Mouse (Mus musculus): ENCODE data around the gene Ldb1. TPM values are rescaled to one million over a fixed set of nuclear protein-coding genes. Genes with fewer than 3 reads are reported as not detected.

The Ldb1 gene
- polyA plus RNA-seq, 1 experiment from 2014 or later, result 97.6 TPM

DNA sequence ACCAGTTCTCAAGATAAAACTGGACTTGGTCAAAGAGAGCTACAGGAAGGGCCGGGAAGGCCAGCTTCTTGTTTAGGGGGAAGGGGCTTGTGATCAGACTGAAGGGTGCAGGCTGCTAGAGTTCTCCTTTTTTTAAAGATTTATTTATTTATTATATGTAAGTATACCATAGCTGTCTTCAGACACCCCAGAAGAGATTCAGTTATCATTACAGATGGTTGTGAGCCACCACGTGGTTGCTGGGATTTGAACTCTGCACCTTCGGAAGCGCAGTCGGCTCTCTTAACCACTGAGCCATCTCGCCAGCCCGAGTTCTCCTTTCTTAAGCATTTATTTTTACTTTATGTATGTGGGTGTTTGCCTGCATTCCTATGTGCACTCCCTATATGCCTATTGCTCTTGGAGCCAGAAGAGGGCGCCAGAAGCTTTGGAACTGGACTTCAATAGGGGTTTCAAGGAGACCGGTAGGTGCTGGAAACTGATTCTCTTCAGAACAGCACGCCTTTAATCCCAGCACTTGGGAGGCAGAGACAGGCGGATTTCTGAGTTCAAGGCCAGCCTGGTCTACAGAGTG lies 16.2 kb downstream of the Ldb1 start:
- WGBS, result 76% methylated on average over 11 of the region's 11 CpGs
- no peaks in the 10 kb centered on the region for H3K27me3 ChIP-seq (ENCODE audit: control insufficient read depth, insufficient read depth, low read length)
- no peak overlapping the region for H3K9ac ChIP-seq (ENCODE audit: low read length)
- H3K27ac ChIP-seq (replicated peaks; ENCODE audit: low read depth, low read length), result no peak overlapping the region
- H3K4me3 ChIP-seq (ENCODE audit: low read depth, low read length), result no peak overlapping the region
- no peak for ATAC-seq (ENCODE audit: insufficient number of reproducible peaks, low FRiP score, low TSS enrichment, low read depth)
- H3K9me3 ChIP-seq (ENCODE audit: control insufficient read depth, low read length), result no peaks in the 10 kb centered on the region
- H3K4me2 ChIP-seq (ENCODE audit: low read depth, severe bottlenecking), result no peak overlapping the region
- H3K36me3 ChIP-seq (ENCODE audit: control insufficient read depth, insufficient read depth, low read length), result peaks cover 21% of the 10 kb centered on the region; the same call in 1 of the 2 replicates
- H3K4me1 ChIP-seq (ENCODE audit: control insufficient read depth, insufficient read depth, low read length), result no peaks in the 10 kb centered on the region
- DNase-seq (ENCODE audit: low spot score), result no peak

DNA sequence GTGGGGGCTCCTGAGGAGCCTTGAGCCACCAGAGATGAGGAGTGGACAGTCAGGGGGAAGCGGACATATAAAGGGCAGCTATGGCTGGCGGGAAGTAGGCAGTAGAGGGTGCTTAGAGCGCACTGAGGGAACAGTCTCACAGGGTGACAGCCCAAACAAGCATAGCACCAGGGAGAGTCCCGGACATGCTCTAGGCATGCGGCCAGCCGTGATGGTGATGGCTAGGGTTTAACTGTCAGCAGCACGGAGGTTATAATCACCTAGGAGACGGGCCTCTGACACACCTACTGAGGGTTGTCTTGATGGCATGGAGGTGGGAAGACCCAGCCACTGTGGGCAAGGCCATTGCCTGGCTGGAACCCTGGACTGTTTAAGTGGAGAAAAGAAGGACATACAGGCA lies 18.4 kb downstream of the Ldb1 start:
- H3K27me3 ChIP-seq (ENCODE audit: control insufficient read depth, insufficient read depth, low read length), result no peaks in the 10 kb centered on the region
- H3K4me3 ChIP-seq (ENCODE audit: low read depth, low read length), result no peak overlapping the region
- peaks cover 3% of the 10 kb centered on the region; the same call in 1 of the 2 replicates for H3K36me3 ChIP-seq (ENCODE audit: control insufficient read depth, insufficient read depth, low read length)
- H3K9ac ChIP-seq (ENCODE audit: low read length), result no peak overlapping the region
- H3K4me1 ChIP-seq (ENCODE audit: control insufficient read depth, insufficient read depth, low read length), result no peaks in the 10 kb centered on the region
- 0 out of 2 replicates have a peak overlapping the region, but pooled peaks have one; percentile 21 for H3K27ac ChIP-seq (replicated peaks; ENCODE audit: low read depth, low read length)
- no peak overlapping the region for H3K4me2 ChIP-seq (ENCODE audit: low read depth, severe bottlenecking)
- ATAC-seq (ENCODE audit: insufficient number of reproducible peaks, low FRiP score, low TSS enrichment, low read depth), result no peak
- 65% methylated on average over 8 of the region's 8 CpGs for WGBS
- H3K9me3 ChIP-seq (ENCODE audit: control insufficient read depth, low read length), result no peaks in the 10 kb centered on the region
- no peak for DNase-seq (ENCODE audit: low spot score)

DNA sequence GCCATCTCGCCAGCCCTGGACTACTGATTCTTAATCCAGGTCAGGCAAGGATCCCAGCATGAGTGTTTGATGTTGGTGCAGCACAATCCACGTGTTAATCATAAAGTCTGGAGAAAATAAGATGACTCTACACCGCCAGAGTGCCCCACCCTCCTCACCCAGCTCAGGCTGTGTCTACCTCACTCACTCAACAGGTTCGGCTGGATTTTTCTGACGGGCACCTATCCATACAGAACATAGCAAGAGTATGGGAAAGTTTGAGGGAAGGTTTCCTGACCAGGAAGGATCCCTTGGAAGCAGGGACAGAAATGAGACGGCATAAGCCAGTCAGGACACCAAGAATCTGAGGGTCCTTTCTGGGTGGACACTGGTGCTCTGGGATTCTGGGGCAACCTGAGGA lies 20.1 kb downstream of the Ldb1 start:
- Histone ChIP-seq H3K4me1 (ENCODE audit: control insufficient read depth, insufficient read depth, low read length) (no peaks in the 10 kb centered on the region), H3K36me3 (ENCODE audit: control insufficient read depth, insufficient read depth, low read length) (no peaks in the 10 kb centered on the region), H3K9me3 (ENCODE audit: control insufficient read depth, low read length) (no peaks in the 10 kb centered on the region), H3K9ac (ENCODE audit: low read length) (no peak overlapping the region), H3K4me3 (ENCODE audit: low read depth, low read length) (no peak overlapping the region), H3K27me3 (ENCODE audit: control insufficient read depth, insufficient read depth, low read length) (no peaks in the 10 kb centered on the region), H3K27ac (replicated peaks; ENCODE audit: low read depth, low read length) (no peak overlapping the region), H3K4me2 (ENCODE audit: low read depth, severe bottlenecking) (no peak overlapping the region)
- WGBS, result 83% methylated on average over 6 of the region's 6 CpGs
- ATAC-seq (ENCODE audit: insufficient number of reproducible peaks, low FRiP score, low TSS enrichment, low read depth), result no peak
- DNase-seq (ENCODE audit: low spot score), result no peak

GRCm38 (mm10) chr19:46016023-46016422 lies 29.0 kb downstream of the Ldb1 start:
- WGBS, result 77% methylated on average over 2 of the region's 2 CpGs
- Histone ChIP-seq H3K9ac (ENCODE audit: low read length) (no peak overlapping the region), H3K9me3 (ENCODE audit: control insufficient read depth, low read length) (no peaks in the 10 kb centered on the region), H3K27ac (replicated peaks; ENCODE audit: low read depth, low read length) (no peak overlapping the region), H3K4me3 (ENCODE audit: low read depth, low read length) (no peak overlapping the region), H3K36me3 (ENCODE audit: control insufficient read depth, insufficient read depth, low read length) (no peaks in the 10 kb centered on the region), H3K4me1 (ENCODE audit: control insufficient read depth, insufficient read depth, low read length) (no peaks in the 10 kb centered on the region), H3K27me3 (ENCODE audit: control insufficient read depth, insufficient read depth, low read length) (no peaks in the 10 kb centered on the region), H3K4me2 (ENCODE audit: low read depth, severe bottlenecking) (no peak overlapping the region)
- ATAC-seq (ENCODE audit: insufficient number of reproducible peaks, low FRiP score, low TSS enrichment, low read depth) (no peak), DNase-seq (ENCODE audit: low spot score) (no peak)

- H3K9me3 ChIP-seq (ENCODE audit: control insufficient read depth, low read length), result no peaks in the 10 kb centered on the region
- no peaks in the 10 kb centered on the region for H3K36me3 ChIP-seq (ENCODE audit: control insufficient read depth, insufficient read depth, low read length)
- H3K4me1 ChIP-seq (ENCODE audit: control insufficient read depth, insufficient read depth, low read length), result no peaks in the 10 kb centered on the region
- 41% methylated on average over 12 of the region's 12 CpGs for WGBS
- DNase-seq (ENCODE audit: low spot score) (peak; percentile 93), ATAC-seq (ENCODE audit: insufficient number of reproducible peaks, low FRiP score, low TSS enrichment, low read depth) (peak; percentile 79; the same call in 1 of the 2 replicates)
- no peak overlapping the region for H3K4me3 ChIP-seq (ENCODE audit: low read depth, low read length)
- no peak overlapping the region for H3K9ac ChIP-seq (ENCODE audit: low read length)
- no peaks in the 10 kb centered on the region for H3K27me3 ChIP-seq (ENCODE audit: control insufficient read depth, insufficient read depth, low read length)
- no peak overlapping the region for H3K27ac ChIP-seq (replicated peaks; ENCODE audit: low read depth, low read length)
- H3K4me2 ChIP-seq (ENCODE audit: low read depth, severe bottlenecking), result no peak overlapping the region
These were observed 30.3 kb downstream of the Ldb1 start for GRCm38 (mm10) chr19:46014572-46015178.

GRCm38 (mm10) chr19:46005680-46006079 lies 39.3 kb downstream of the Ldb1 start:
- 90% methylated on average over 7 of the region's 7 CpGs for WGBS
- H3K36me3 ChIP-seq (ENCODE audit: control insufficient read depth, insufficient read depth, low read length), result peaks cover 2% of the 10 kb centered on the region; the same call in 1 of the 2 replicates
- H3K9ac ChIP-seq (ENCODE audit: low read length), result no peak overlapping the region
- ATAC-seq (ENCODE audit: insufficient number of reproducible peaks, low FRiP score, low TSS enrichment, low read depth), result no peak
- H3K4me3 ChIP-seq (ENCODE audit: low read depth, low read length), result no peak overlapping the region
- H3K4me1 ChIP-seq (ENCODE audit: control insufficient read depth, insufficient read depth, low read length), result 0 out of 2 replicates have a peak, but pooled peaks cover 3% of the 10 kb centered on the region
- no peaks in the 10 kb centered on the region for H3K27me3 ChIP-seq (ENCODE audit: control insufficient read depth, insufficient read depth, low read length)
- H3K4me2 ChIP-seq (ENCODE audit: low read depth, severe bottlenecking), result no peak overlapping the region
- no peaks in the 10 kb centered on the region for H3K9me3 ChIP-seq (ENCODE audit: control insufficient read depth, low read length)
- H3K27ac ChIP-seq (replicated peaks; ENCODE audit: low read depth, low read length), result no peak overlapping the region
- DNase-seq (ENCODE audit: low spot score), result no peak

DNA sequence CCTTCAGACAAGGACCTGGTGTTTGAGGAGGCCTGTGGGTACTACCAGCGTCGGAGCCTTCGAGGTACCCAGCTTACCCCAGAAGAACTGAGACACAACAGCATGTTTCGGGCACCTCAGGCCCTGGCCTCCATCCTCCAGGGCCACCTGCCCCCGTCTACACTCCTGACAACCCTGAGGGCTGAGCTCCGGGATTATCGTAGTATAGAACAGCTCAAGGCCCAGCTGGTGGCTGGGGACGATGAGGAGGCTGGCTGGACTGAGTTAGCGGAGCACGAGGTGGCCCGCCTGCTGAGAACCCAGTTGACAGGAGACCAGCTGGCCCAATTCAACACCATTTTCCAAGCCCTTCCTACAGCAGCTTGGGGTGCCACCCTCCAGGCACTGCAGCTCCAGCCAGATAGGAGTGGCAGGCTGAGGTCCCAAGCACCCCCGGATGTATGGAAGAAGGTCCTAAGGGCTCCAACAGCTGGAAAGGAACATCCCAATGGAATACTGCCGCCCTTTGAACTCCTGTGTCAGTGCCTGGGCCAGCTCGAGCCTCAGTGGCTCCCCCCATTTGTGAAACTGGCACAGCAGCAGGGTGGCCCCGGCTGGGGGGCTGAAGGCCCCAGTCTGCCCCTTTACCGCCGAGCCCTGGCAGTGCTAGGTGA lies 40.1 kb downstream of the Ldb1 start:
- DNase-seq (ENCODE audit: low spot score) (no peak), ATAC-seq (ENCODE audit: insufficient number of reproducible peaks, low FRiP score, low TSS enrichment, low read depth) (no peak)
- H3K36me3 ChIP-seq (ENCODE audit: control insufficient read depth, insufficient read depth, low read length), result peaks cover 2% of the 10 kb centered on the region; the same call in 1 of the 2 replicates
- no peaks in the 10 kb centered on the region for H3K9me3 ChIP-seq (ENCODE audit: control insufficient read depth, low read length)
- no peak overlapping the region for H3K9ac ChIP-seq (ENCODE audit: low read length)
- 0 out of 2 replicates have a peak overlapping the region, but pooled peaks have one; percentile 2 for H3K4me2 ChIP-seq (ENCODE audit: low read depth, severe bottlenecking)
- 0 out of 2 replicates have a peak, but pooled peaks cover 3% of the 10 kb centered on the region for H3K4me1 ChIP-seq (ENCODE audit: control insufficient read depth, insufficient read depth, low read length)
- no peak overlapping the region for H3K27ac ChIP-seq (replicated peaks; ENCODE audit: low read depth, low read length)
- WGBS, result 80% methylated on average over 17 of the region's 17 CpGs
- H3K4me3 ChIP-seq (ENCODE audit: low read depth, low read length), result no peak overlapping the region
- H3K27me3 ChIP-seq (ENCODE audit: control insufficient read depth, insufficient read depth, low read length), result no peaks in the 10 kb centered on the region

DNA sequence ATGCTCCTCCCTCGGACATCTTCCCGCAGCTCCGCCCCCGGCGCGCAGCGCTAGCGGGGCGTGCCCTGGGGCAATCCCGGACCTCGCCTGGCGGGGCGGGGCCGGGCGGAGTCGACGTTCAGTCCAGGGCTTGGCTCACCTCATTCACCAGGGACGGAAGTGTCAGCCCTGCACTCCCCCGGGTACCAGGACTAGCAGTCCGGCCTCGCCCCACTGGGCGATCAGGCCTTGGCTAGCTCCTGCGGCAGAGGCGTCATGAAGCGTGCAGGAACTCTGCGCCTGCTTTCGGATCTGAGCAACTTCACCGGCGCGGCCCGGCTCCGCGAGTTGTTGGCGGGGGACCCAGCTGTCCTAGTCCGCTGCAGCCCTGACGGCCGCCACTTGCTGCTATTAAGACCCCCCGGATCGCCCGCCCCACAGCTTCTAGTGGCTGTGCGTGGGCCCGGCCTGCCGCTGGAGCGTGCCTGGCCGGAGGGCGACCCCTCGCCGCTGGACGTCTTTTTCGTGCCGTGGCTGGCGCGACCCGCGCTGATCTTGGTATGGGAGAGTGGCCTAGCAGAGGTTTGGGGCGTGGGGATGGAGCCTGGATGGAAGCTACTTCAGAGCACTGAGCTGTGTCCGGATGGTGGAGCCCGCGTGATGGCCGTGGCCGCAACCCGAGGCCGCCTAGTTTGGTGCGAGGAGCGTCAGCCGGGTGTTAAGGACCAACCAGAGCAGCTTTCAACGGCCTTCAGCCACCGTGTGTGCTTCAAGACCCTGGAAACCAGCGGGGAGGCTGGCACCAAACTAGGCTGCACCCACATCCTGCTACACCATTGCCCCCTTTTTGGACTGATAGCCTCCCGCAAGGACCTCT lies 41.4 kb downstream of the Ldb1 start, which contains the start of gene Hps6:
Gene Hps6 (plus strand): TSS at position 138 of the 856 bp plus-strand sequence.
- Histone ChIP-seq H3K4me1 (ENCODE audit: control insufficient read depth, insufficient read depth, low read length) (0 out of 2 replicates have a peak, but pooled peaks cover 3% of the 10 kb centered on the region), H3K9me3 (ENCODE audit: control insufficient read depth, low read length) (no peaks in the 10 kb centered on the region), H3K27ac (replicated peaks; ENCODE audit: low read depth, low read length) (no peak within 1 kb of the TSS), H3K9ac (ENCODE audit: low read length) (peak within 1 kb of the TSS; percentile 72), H3K36me3 (ENCODE audit: control insufficient read depth, insufficient read depth, low read length) (peaks cover 2% of the 10 kb centered on the region; the same call in 1 of the 2 replicates), H3K4me3 (ENCODE audit: low read depth, low read length) (peak within 1 kb of the TSS; percentile 60), H3K27me3 (ENCODE audit: control insufficient read depth, insufficient read depth, low read length) (no peaks in the 10 kb centered on the region), H3K4me2 (ENCODE audit: low read depth, severe bottlenecking) (peak within 1 kb of the TSS; percentile 97)
- peak; percentile 74 for DNase-seq (ENCODE audit: low spot score)
- peak; percentile 60; the same call in 1 of the 2 replicates for ATAC-seq (ENCODE audit: insufficient number of reproducible peaks, low FRiP score, low TSS enrichment, low read depth)
- 1% methylated on average over 70 of the region's 70 CpGs for WGBS
